Mouse (Mus musculus) hindbrain, postnatal 0 days (tissue): Measurements from ENCODE around the gene Agxt2. TPM values are rescaled to one million over a fixed set of nuclear protein-coding genes. Genes with fewer than 3 reads are reported as not detected.

ENCODE experiments used
- ATAC-seq: fragments of 200-750 bp; cut with Nextera tagmentation; 2 replicates; pipeline ENCODE4 v1.8.0; 2017; ENCODE audit warnings: mild to moderate bottlenecking, moderate TSS enrichment, moderate library complexity
- DNase-seq: peaks from one replicate; pipeline ENCODE4 v3.0.0-alpha.2; 2015; ENCODE audit warnings: low spot score
- H3K27ac ChIP-seq: fragments of 300-500 bp; sonication (generic); 2 replicates; pipeline ENCODE4 v1.5.1; 2014; ENCODE audit warnings: mild to moderate bottlenecking
- H3K27me3 ChIP-seq: fragments of 300-500 bp; sonication (generic); 2 replicates; pipeline ENCODE4 v1.6.1; 2014; ENCODE audit warnings: low read length, mixed read lengths; ENCODE audit not compliant: insufficient read depth
- H3K36me3 ChIP-seq: fragments of 300-500 bp; sonication (generic); 2 replicates; pipeline ENCODE4 v1.6.1; 2014; ENCODE audit warnings: low read length, mixed read lengths; ENCODE audit not compliant: insufficient read depth
- H3K4me1 ChIP-seq: fragments of 300-500 bp; sonication (generic); 2 replicates; pipeline ENCODE4 v1.6.1; 2014; ENCODE audit warnings: antibody characterized with exemption, low read length, mixed read lengths; ENCODE audit not compliant: insufficient read depth
- H3K4me2 ChIP-seq: fragments of 300-500 bp; sonication (generic); 2 replicates; pipeline ENCODE4 v1.6.1; 2014; ENCODE audit warnings: low read depth, mild to moderate bottlenecking, low read length, moderate library complexity, mixed read lengths
- H3K4me3 ChIP-seq: fragments of 300-500 bp; sonication (generic); 2 replicates; pipeline ENCODE4 v1.5.1; 2014; ENCODE audit warnings: low read length
- H3K9ac ChIP-seq: fragments of 300-500 bp; sonication (generic); replicated peaks from 2 replicates; pipeline ENCODE4 v1.6.1; 2014; ENCODE audit warnings: mild to moderate bottlenecking, low read length, moderate library complexity, mixed read lengths
- H3K9me3 ChIP-seq: fragments of 300-500 bp; sonication (generic); 2 replicates; pipeline ENCODE4 v1.6.1; 2016; ENCODE audit warnings: low read length, mixed read lengths
- CTCF ChIP-seq: IDR thresholded peaks from 2 replicates; pipeline ENCODE4 v1.5.1; 2016; ENCODE audit warnings: antibody characterized with exemption, control low read depth, low read depth
- WGBS: fragments of 180-500 bp; shearing (Covaris S2); extraction: QIAGEN DNeasy Blood & Tissue Kit; methylation state at CpG from one replicate; pipeline ENCODE4 v1.1.7; 2014; 5-methylcytosine and 5-hydroxymethylcytosine counted together
- polyA plus RNA-seq: library from polyadenylated mRNA; unstranded; fragments of >200 nt; fragmentation: Nextera tagmentation; extraction: Ambion mirVana; gene quantifications from 2 replicates; pipeline ENCODE4 v1.2.1, GENCODE M21; 2015
- total RNA-seq: library from RNA; depleted of rRNA; stranded (reverse); fragments of >200 nt; gene quantifications from 2 replicates; pipeline ENCODE4 v1.2.3, GENCODE M21; 2014; rRNA removed

Gene Agxt2
- total RNA-seq (not detected in 2 replicates), polyA plus RNA-seq (not detected in 2 replicates)

GRCm38 (mm10) chr15:10358039-10358948, at the start of gene Agxt2:
Agxt2 (plus strand) TSS chr15:10358532.
- no peak for ATAC-seq

GRCm38 (mm10) chr15:10311826-10312225, 46.5 kb upstream of the Agxt2 start:
- H3K27ac ChIP-seq: no peak overlapping the region
- ATAC-seq: no peak
- H3K4me2 ChIP-seq: no peak overlapping the region
- H3K36me3 ChIP-seq: no peaks in the 10 kb centered on the region
- no peaks in the 10 kb centered on the region for H3K4me1 ChIP-seq
- 83% methylated on average over 5 of the region's 5 CpGs for WGBS
- no peak overlapping the region for H3K4me3 ChIP-seq
- no peak overlapping the region for H3K9ac ChIP-seq
- no peak for TF ChIP-seq CTCF
- no peak for DNase-seq
- no peaks in the 10 kb centered on the region for H3K27me3 ChIP-seq
- no peaks in the 10 kb centered on the region for H3K9me3 ChIP-seq

More at GRCm38 (mm10) chr15:10358039-10358948, at the start of gene Agxt2:
- H3K4me3 ChIP-seq: no peak within 1 kb of the TSS
- WGBS: 78% methylated on average over 9 of the region's 9 CpGs
- no peak for TF ChIP-seq CTCF
- H3K4me1 ChIP-seq: no peaks in the 10 kb centered on the region
- no peaks in the 10 kb centered on the region for H3K36me3 ChIP-seq
- no peak for DNase-seq
- H3K9me3 ChIP-seq: no peaks in the 10 kb centered on the region
- H3K27ac ChIP-seq: no peak within 1 kb of the TSS
- H3K4me2 ChIP-seq: no peak within 1 kb of the TSS
- H3K27me3 ChIP-seq: no peaks in the 10 kb centered on the region
- H3K9ac ChIP-seq: no peak within 1 kb of the TSS

- 55% methylated on average over 6 of the region's 7 CpGs for WGBS
- H3K27me3 ChIP-seq: no peaks in the 10 kb centered on the region
- TF ChIP-seq CTCF: peak; percentile 79
- peak; percentile 91 for ATAC-seq
- no peak overlapping the region for H3K9ac ChIP-seq
- H3K4me2 ChIP-seq: no peak overlapping the region
- H3K9me3 ChIP-seq: no peaks in the 10 kb centered on the region
- H3K4me3 ChIP-seq: no peak overlapping the region
- no peaks in the 10 kb centered on the region for H3K4me1 ChIP-seq
- no peaks in the 10 kb centered on the region for H3K36me3 ChIP-seq
- peak; percentile 85 for DNase-seq
- H3K27ac ChIP-seq: no peak overlapping the region
These were observed 44.5 kb upstream of the Agxt2 start for GRCm38 (mm10) chr15:10313522-10314455.

GRCm38 (mm10) chr15:10325080-10325479, 33.3 kb upstream of the Agxt2 start, which contains the start of gene Gm21973:
Gm21973 (plus strand) TSS chr15:10325380.
- Histone ChIP-seq H3K36me3 (no peaks in the 10 kb centered on the region), H3K27ac (no peak within 1 kb of the TSS), H3K9ac (no peak within 1 kb of the TSS), H3K4me1 (no peaks in the 10 kb centered on the region), H3K9me3 (no peaks in the 10 kb centered on the region), H3K4me3 (no peak within 1 kb of the TSS), H3K27me3 (no peaks in the 10 kb centered on the region), H3K4me2 (no peak within 1 kb of the TSS)
- DNase-seq (no peak), ATAC-seq (no peak)
- TF ChIP-seq CTCF: no peak
- 93% methylated on average over 2 of the region's 2 CpGs for WGBS

GRCm38 (mm10) chr15:10330626-10331025, 27.7 kb upstream of the Agxt2 start:
- Histone ChIP-seq H3K4me2 (no peak overlapping the region), H3K4me1 (no peaks in the 10 kb centered on the region), H3K27ac (no peak overlapping the region), H3K9me3 (no peaks in the 10 kb centered on the region), H3K9ac (no peak overlapping the region), H3K27me3 (no peaks in the 10 kb centered on the region), H3K4me3 (no peak overlapping the region), H3K36me3 (no peaks in the 10 kb centered on the region)
- DNase-seq (no peak), ATAC-seq (no peak)
- 66% methylated on average over 3 of the region's 3 CpGs for WGBS
- TF ChIP-seq CTCF: no peak

- H3K27ac ChIP-seq: no peak overlapping the region
- H3K9me3 ChIP-seq: no peaks in the 10 kb centered on the region
- H3K9ac ChIP-seq: no peak overlapping the region
- DNase-seq (no peak), ATAC-seq (no peak)
- H3K4me3 ChIP-seq: no peak overlapping the region
- H3K36me3 ChIP-seq: no peaks in the 10 kb centered on the region
- 100% methylated on average over 1 of the region's 1 CpGs for WGBS
- no peak for TF ChIP-seq CTCF
- no peaks in the 10 kb centered on the region for H3K4me1 ChIP-seq
- no peak overlapping the region for H3K4me2 ChIP-seq
- no peaks in the 10 kb centered on the region for H3K27me3 ChIP-seq
These were observed 25.8 kb upstream of the Agxt2 start for GRCm38 (mm10) chr15:10332566-10332965.
